Mouse (Mus musculus) MEL (cell line): ENCODE data around the gene Wdr61. TPM values are rescaled to one million over a fixed set of nuclear protein-coding genes. Genes with fewer than 3 reads are reported as not detected.

Experiments
- DNase-seq: peaks from one replicate; pipeline ENCODE4 v3.0.0; 2011; ENCODE audit warnings: low read depth, low spot score
- H3K27ac ChIP-seq: 2 replicates; pipeline ENCODE4 v1.5.1; 2012; ENCODE audit warnings: low read depth, mild to moderate bottlenecking, control low read depth, low read length, moderate library complexity; ENCODE audit not compliant: control insufficient read depth
- H3K27me3 ChIP-seq, 2 experiments: fragments of 150-350 bp in 1 of 2; sonication (generic) in 1 of 2; 2 replicates each; pipeline ENCODE4 v1.6.1; 2012; ENCODE audit warnings: low read length in 2 of 2, mild to moderate bottlenecking in 2 of 2, improper control_type of control experiment in 1 of 2, moderate library complexity in 1 of 2; ENCODE audit not compliant: insufficient read depth in 2 of 2, control insufficient read depth in 1 of 2
- H3K36me3 ChIP-seq, 2 experiments: 2 replicates each; pipeline ENCODE4 v1.6.1; 2012 to 2014; ENCODE audit warnings: low read length in 2 of 2, improper control_type of control experiment in 1 of 2, inconsistent platforms in 1 of 2, mild to moderate bottlenecking in 1 of 2; ENCODE audit not compliant: insufficient read depth in 2 of 2, control insufficient read depth in 1 of 2
- H3K4me1 ChIP-seq, 2 experiments: fragments of 150-350 bp in 1 of 2; sonication (generic) in 1 of 2; 2 replicates each; pipeline ENCODE4 v1.6.1; 2012; ENCODE audit warnings: low read length in 2 of 2, improper control_type of control experiment in 1 of 2, mild to moderate bottlenecking in 1 of 2; ENCODE audit not compliant: insufficient read depth in 2 of 2, control insufficient read depth in 1 of 2
- H3K4me3 ChIP-seq, 2 experiments: fragments of 150-350 bp in 1 of 2; sonication (generic) in 1 of 2; 2 replicates each; pipeline ENCODE4 v1.5.1; 2012; ENCODE audit warnings: low read depth in 2 of 2, low read length in 2 of 2, mild to moderate bottlenecking in 2 of 2, moderate library complexity in 2 of 2, control low read depth in 1 of 2, improper control_type of control experiment in 1 of 2; ENCODE audit not compliant: control insufficient read depth in 1 of 2, insufficient read depth in 1 of 2
- H3K79me2 ChIP-seq: 2 replicates; pipeline ENCODE4 v1.6.1; 2012; ENCODE audit warnings: mild to moderate bottlenecking, low read length, moderate library complexity; ENCODE audit not compliant: control insufficient read depth, poor library complexity, insufficient read depth
- H3K9ac ChIP-seq: 2 replicates; pipeline ENCODE4 v1.6.1; 2012; ENCODE audit warnings: low read depth, mild to moderate bottlenecking, control low read depth, low read length, moderate library complexity; ENCODE audit not compliant: control insufficient read depth, poor library complexity, severe bottlenecking
- H3K9me3 ChIP-seq: fragments of 150-350 bp; sonication (generic); replicated peaks from 2 replicates; pipeline ENCODE4 v1.6.1; 2012; ENCODE audit warnings: mild to moderate bottlenecking, low read length, improper control_type of control experiment, moderate library complexity; ENCODE audit not compliant: insufficient read depth
- CHD2 ChIP-seq: IDR thresholded peaks from 2 replicates; pipeline ENCODE4 v1.6.1; 2011; ENCODE audit warnings: low read length, improper control_type of control experiment
- ELF1 ChIP-seq: IDR thresholded peaks from 2 replicates; pipeline ENCODE4 v1.6.1; 2014; ENCODE audit warnings: low read depth, mild to moderate bottlenecking, inconsistent platforms, low read length, improper control_type of control experiment, moderate library complexity
- ETS1 ChIP-seq: IDR thresholded peaks from 2 replicates; pipeline ENCODE4 v1.6.1; 2012; ENCODE audit warnings: low read depth, mild to moderate bottlenecking, inconsistent platforms, low read length, improper control_type of control experiment, moderate library complexity
- GABPA ChIP-seq: IDR thresholded peaks from 2 replicates; pipeline ENCODE4 v1.6.1; 2012; ENCODE audit warnings: low read depth, mild to moderate bottlenecking, inconsistent platforms, low read length, improper control_type of control experiment, moderate library complexity
- KAT2A ChIP-seq: conservative IDR thresholded peaks from 2 replicates; pipeline ENCODE4 v1.6.1; 2012; ENCODE audit warnings: low read depth, low read length, improper control_type of control experiment, inconsistent platforms
- MAX ChIP-seq: IDR thresholded peaks from 2 replicates; pipeline ENCODE4 v1.6.1; 2011; ENCODE audit warnings: low read length, improper control_type of control experiment
- MEF2A ChIP-seq: IDR thresholded peaks from 2 replicates; pipeline ENCODE4 v1.6.1; 2014; ENCODE audit warnings: low read depth, mild to moderate bottlenecking, inconsistent platforms, low read length, improper control_type of control experiment; ENCODE audit not compliant: poor library complexity, insufficient replicate concordance, severe bottlenecking; ENCODE audit errors: extremely low read depth
- MYC ChIP-seq: IDR thresholded peaks from 2 replicates; pipeline ENCODE4 v1.6.1; 2011; ENCODE audit warnings: low read depth, mild to moderate bottlenecking, low read length, improper control_type of control experiment, moderate library complexity
- NRF1 ChIP-seq: IDR thresholded peaks from 2 replicates; pipeline ENCODE4 v1.6.1; 2014; ENCODE audit warnings: low read depth, mild to moderate bottlenecking, inconsistent platforms, low read length, improper control_type of control experiment, moderate library complexity; ENCODE audit not compliant: poor library complexity, insufficient read depth, severe bottlenecking
- RAD21 ChIP-seq: IDR thresholded peaks from 2 replicates; pipeline ENCODE4 v1.6.1; 2011; ENCODE audit warnings: mild to moderate bottlenecking, low read depth, low read length, improper control_type of control experiment
- RCOR1 ChIP-seq: IDR thresholded peaks from 2 replicates; pipeline ENCODE4 v1.6.1; 2012; ENCODE audit warnings: low read depth, mild to moderate bottlenecking, inconsistent platforms, low read length, improper control_type of control experiment
- SIN3A ChIP-seq: IDR thresholded peaks from 2 replicates; pipeline ENCODE4 v1.6.1; 2012; ENCODE audit warnings: low read length, improper control_type of control experiment, inconsistent platforms
- SMC3 ChIP-seq: IDR thresholded peaks from 2 replicates; pipeline ENCODE4 v1.6.1; 2011; ENCODE audit warnings: low read depth, low read length, improper control_type of control experiment
- TCF12 ChIP-seq: IDR thresholded peaks from 2 replicates; pipeline ENCODE4 v1.6.1; 2014; ENCODE audit warnings: low read depth, mild to moderate bottlenecking, inconsistent platforms, low read length, improper control_type of control experiment, moderate library complexity
- USF1 ChIP-seq: IDR thresholded peaks from 2 replicates; pipeline ENCODE4 v1.6.1; 2014; ENCODE audit warnings: low read depth, mild to moderate bottlenecking, inconsistent platforms, low read length, improper control_type of control experiment, moderate library complexity
- USF2 ChIP-seq, 2 experiments: IDR thresholded peaks; 2 replicates each; pipeline ENCODE4 v1.6.1; 2011 to 2012; ENCODE audit warnings: improper control_type of control experiment in 2 of 2, low read length in 2 of 2, borderline replicate concordance in 1 of 2, inconsistent platforms in 1 of 2, low read depth in 1 of 2, mild to moderate bottlenecking in 1 of 2; ENCODE audit not compliant: insufficient read depth in 1 of 2
- ZC3H11A ChIP-seq: IDR thresholded peaks from 2 replicates; pipeline ENCODE4 v1.6.1; 2012; ENCODE audit warnings: low read depth, mild to moderate bottlenecking, inconsistent platforms, low read length, improper control_type of control experiment
- ZMIZ1 ChIP-seq: IDR thresholded peaks from 2 replicates; pipeline ENCODE4 v1.6.1; 2012; ENCODE audit warnings: low read depth, mild to moderate bottlenecking, inconsistent platforms, low read length, improper control_type of control experiment, moderate library complexity
- ZNF384 ChIP-seq: IDR thresholded peaks from 2 replicates; pipeline ENCODE4 v1.6.1; 2012; ENCODE audit warnings: low read depth, mild to moderate bottlenecking, inconsistent platforms, low read length, improper control_type of control experiment
- polyA plus RNA-seq, 2 experiments: library from polyadenylated mRNA; stranded (reverse) in 1 of 2; unstranded in 1 of 2; fragments of >175 nt in 1 of 2; fragments of >200 nt in 1 of 2; gene quantifications; 2 replicates each; pipeline versions ENCODE4 v1.2.1 to v1.2.4; 2012; ENCODE audit warnings: low replicate concordance in 2 of 2, low read depth in 1 of 2; ENCODE audit not compliant: insufficient read length in 2 of 2, insufficient read depth in 1 of 2, missing spikeins in 1 of 2
- total RNA-seq: library from RNA; depleted of rRNA; stranded (reverse); fragments of 300-350 nt; gene quantifications from 2 replicates; pipeline ENCODE4 v1.2.3, GENCODE M21; 2012

Wdr61 gene
- total and polyA plus RNA-seq, 3 experiments, result 182 to 217 TPM; not detected in 1

DNA sequence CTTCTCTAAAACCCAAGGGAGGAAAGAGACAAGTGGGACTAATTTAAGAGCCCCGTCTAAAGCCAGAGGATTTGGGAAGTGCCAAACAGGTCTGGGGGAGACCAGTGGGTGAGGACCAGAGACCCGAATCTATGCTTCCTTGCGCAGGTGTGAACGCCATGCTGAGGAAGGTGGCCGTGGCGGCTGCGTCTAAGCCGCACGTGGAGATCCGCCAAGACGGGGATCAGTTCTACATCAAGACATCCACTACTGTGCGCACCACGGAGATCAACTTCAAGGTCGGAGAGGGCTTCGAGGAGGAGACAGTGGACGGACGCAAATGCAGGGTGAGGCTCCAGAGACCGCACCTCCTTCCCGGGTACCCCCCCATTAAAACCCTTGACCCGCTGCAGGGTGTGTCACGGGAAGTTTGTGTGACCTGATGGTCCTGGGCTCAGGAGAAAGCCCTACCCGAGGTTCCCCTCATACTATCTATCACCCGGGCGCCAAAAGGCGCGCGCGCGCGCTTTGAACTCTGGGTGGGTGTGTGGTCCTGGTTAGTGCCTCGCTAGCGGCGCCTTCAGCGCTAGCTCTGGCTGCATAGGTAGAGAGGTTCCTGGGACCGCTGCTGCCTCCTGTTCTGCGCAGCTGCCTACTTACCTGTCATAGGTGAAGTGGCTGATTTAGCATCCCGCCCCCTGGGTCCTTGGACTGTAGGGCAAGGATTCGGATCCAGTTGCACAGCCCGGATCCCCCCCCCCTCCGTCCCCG, 31.2 kb upstream of the Wdr61 start:
- TF ChIP-seq ZNF384 (no peak), MAX (no peak), ZC3H11A (no peak), GABPA (no peak), ELF1 (no peak), USF2 (IDR thresholded peaks at IDR 0.05; ENCODE audit: borderline replicate concordance in 1 of 2, insufficient read depth in 1 of 2, low read depth in 1 of 2, low read length in 2 of 2) (no peak), SIN3A (no peak), MYC (no peak), NRF1 (no peak), USF1 (no peak), KAT2A (no peak), RCOR1 (no peak), MEF2A (no peak), RAD21 (no peak)
- H3K9me3 ChIP-seq, result no peaks in the 10 kb centered on the region
- H3K36me3 ChIP-seq, result no peaks in the 10 kb centered on the region
- no peak overlapping the region for H3K4me3 ChIP-seq
- DNase-seq, result no peak
- peaks cover 9% of the 10 kb centered on the region in 2 experiments; a peak in 3 of 4 replicates for H3K27me3 ChIP-seq
- H3K4me1 ChIP-seq, result no peaks in the 10 kb centered on the region
- no peaks in the 10 kb centered on the region for H3K79me2 ChIP-seq
- H3K9ac ChIP-seq, result no peak overlapping the region
- H3K27ac ChIP-seq, result no peak overlapping the region

DNA sequence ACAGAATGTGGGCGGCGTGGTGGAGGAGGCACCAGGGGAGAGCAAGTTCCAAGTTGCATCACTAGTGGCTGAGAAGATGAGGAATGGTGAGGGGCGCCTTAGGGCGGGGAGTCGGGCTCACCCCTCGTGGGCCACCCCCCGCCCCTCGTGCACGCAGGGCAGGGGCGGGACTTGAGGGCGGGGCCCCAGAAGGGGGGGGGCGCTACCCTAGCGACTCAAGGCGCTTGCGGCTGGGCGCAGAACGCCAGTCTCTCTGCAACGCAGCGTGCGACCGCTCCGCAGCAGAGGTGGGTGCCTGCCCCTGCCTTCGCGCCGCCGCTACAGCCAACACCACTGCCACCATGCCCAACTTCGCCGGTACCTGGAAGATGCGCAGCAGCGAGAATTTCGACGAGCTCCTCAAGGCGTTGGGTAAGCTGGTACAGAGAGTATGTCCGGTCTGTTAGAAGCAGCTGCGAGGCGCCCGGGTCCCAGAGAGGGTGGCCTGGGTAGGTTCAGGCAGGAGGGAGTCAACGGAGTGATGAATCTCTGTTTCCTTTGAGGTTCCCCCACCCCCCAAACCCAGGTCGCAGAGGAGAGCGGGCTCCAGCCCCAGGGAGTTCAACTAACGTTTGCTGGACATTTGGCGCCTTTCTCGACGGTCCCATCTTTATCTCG, 30.4 kb upstream of the Wdr61 start, which contains the start of gene Crabp1:
Gene Crabp1, plus strand, starts transcription at position 188 of the 657 bp plus-strand sequence.
- no peak for DNase-seq
- Histone ChIP-seq H3K36me3 (no peaks in the 10 kb centered on the region), H3K9ac (no peak within 1 kb of the TSS), H3K9me3 (no peaks in the 10 kb centered on the region), H3K4me3 (no peak within 1 kb of the TSS), H3K27me3 (peaks cover 8 to 9% of the 10 kb centered on the region in 2 experiments; a peak in 3 of 4 replicates), H3K79me2 (no peaks in the 10 kb centered on the region), H3K4me1 (no peaks in the 10 kb centered on the region), H3K27ac (no peak within 1 kb of the TSS)
- TF ChIP-seq KAT2A (no peak), RAD21 (no peak), ETS1 (no peak), SMC3 (no peak), ELF1 (no peak), MYC (no peak), TCF12 (no peak), CHD2 (no peak), ZMIZ1 (no peak), ZC3H11A (no peak)
